Mouse (Mus musculus) liver, adult 2 months (tissue): ENCODE results near the gene Ar. TPM values are rescaled to one million over a fixed set of nuclear protein-coding genes. Genes with fewer than 3 reads are reported as not detected.

ENCODE experiments used
- DNase-seq: peaks from one replicate; pipeline ENCODE4 v3.0.0-alpha.2; 2011; ENCODE audit warnings: low read depth, low spot score; ENCODE audit errors: extremely low read depth
- H3K27ac ChIP-seq: fragments of 200-500 bp; replicated peaks from 2 replicates; pipeline ENCODE4 v1.5.1; 2012; ENCODE audit warnings: low read depth, mild to moderate bottlenecking, control low read depth, inconsistent platforms, low read length; ENCODE audit not compliant: insufficient read depth
- H3K27me3 ChIP-seq: fragments of 200-500 bp; 2 replicates; pipeline ENCODE4 v1.6.1; 2012; ENCODE audit warnings: mild to moderate bottlenecking, moderate library complexity, low read length, inconsistent platforms; ENCODE audit not compliant: control insufficient read depth, insufficient read depth
- H3K36me3 ChIP-seq: fragments of 200-500 bp; 2 replicates; pipeline ENCODE4 v1.6.1; 2012; ENCODE audit warnings: low read length, inconsistent platforms; ENCODE audit not compliant: control insufficient read depth, insufficient read depth
- H3K4me1 ChIP-seq: fragments of 200-500 bp; 2 replicates; pipeline ENCODE4 v1.6.1; 2011; ENCODE audit warnings: low read length; ENCODE audit not compliant: control insufficient read depth, insufficient read depth
- H3K4me3 ChIP-seq: fragments of 200-500 bp; 2 replicates; pipeline ENCODE4 v1.5.1; 2011; ENCODE audit warnings: low read depth, mild to moderate bottlenecking, control low read depth, low read length, moderate library complexity; ENCODE audit not compliant: insufficient read depth
- H3K79me2 ChIP-seq: fragments of 200-500 bp; 2 replicates; pipeline ENCODE4 v1.6.1; 2012; ENCODE audit warnings: inconsistent platforms, mild to moderate bottlenecking, low read length, moderate library complexity; ENCODE audit not compliant: control insufficient read depth, insufficient read depth
- H3K9ac ChIP-seq: fragments of 200-500 bp; 2 replicates; pipeline ENCODE4 v1.6.1; 2012; ENCODE audit warnings: low read depth, mild to moderate bottlenecking, control low read depth, inconsistent platforms, low read length
- CTCF ChIP-seq: fragments of 200-500 bp; IDR thresholded peaks from 2 replicates; pipeline ENCODE4 v1.5.1; 2011; ENCODE audit warnings: low read depth, low read length, control low read depth
- POLR2A ChIP-seq: fragments of 200-500 bp; IDR thresholded peaks from 2 replicates; pipeline ENCODE4 v1.6.1; 2011; ENCODE audit warnings: low read length, control low read depth; ENCODE audit not compliant: insufficient read depth; ENCODE audit errors: extremely low read depth
- WGBS: fragments of 180-500 bp; shearing (Covaris S2); methylation state at CpG from one replicate; pipeline ENCODE4 v1.1.7; 2018; 5-methylcytosine and 5-hydroxymethylcytosine counted together
- polyA plus RNA-seq: library from polyadenylated mRNA; depleted of rRNA; stranded (reverse); fragments of >200 nt; gene quantifications from 2 replicates; pipeline ENCODE4 v1.2.3, GENCODE M21; 2012
- total RNA-seq: library from RNA; depleted of rRNA; stranded (reverse); fragments of >200 nt; gene quantifications from 2 replicates; pipeline ENCODE4 v1.2.3, GENCODE M21; 2014

The Ar gene
- total and polyA plus RNA-seq, 2 experiments = 0.38 to 1.7 TPM

- H3K9ac ChIP-seq = no peak overlapping the region
- peak; percentile 61 for DNase-seq
- H3K4me3 ChIP-seq = no peak overlapping the region
- H3K79me2 ChIP-seq = no peaks in the 10 kb centered on the region
- no peaks in the 10 kb centered on the region for H3K4me1 ChIP-seq
- 76% methylated on average over 4 of the region's 4 CpGs for WGBS
- no peaks in the 10 kb centered on the region for H3K27me3 ChIP-seq
- TF ChIP-seq CTCF (no peak), POLR2A (no peak)
- no peaks in the 10 kb centered on the region for H3K36me3 ChIP-seq
- H3K27ac ChIP-seq = no peak overlapping the region
These were observed 58.6 kb downstream of the Ar start for GRCm38 (mm10) chrX:98207166-98207565.

- H3K4me1 ChIP-seq = no peaks in the 10 kb centered on the region; the same call in 1 of the 2 replicates
- peak; percentile 58 for DNase-seq
- TF ChIP-seq CTCF = no peak
- TF ChIP-seq POLR2A = no peak
- no peaks in the 10 kb centered on the region for H3K79me2 ChIP-seq
- H3K9ac ChIP-seq = no peak overlapping the region
- H3K27ac ChIP-seq = no peak overlapping the region
- WGBS = 17% methylated on average over 1 of the region's 1 CpGs
- H3K27me3 ChIP-seq = no peaks in the 10 kb centered on the region
- H3K4me3 ChIP-seq = no peak overlapping the region
- H3K36me3 ChIP-seq = no peaks in the 10 kb centered on the region
These were observed 67.5 kb downstream of the Ar start for GRCm38 (mm10) chrX:98216103-98216502.

- Histone ChIP-seq H3K79me2 (no peaks in the 10 kb centered on the region), H3K36me3 (no peaks in the 10 kb centered on the region), H3K9ac (no peak overlapping the region), H3K4me3 (no peak overlapping the region), H3K27me3 (no peaks in the 10 kb centered on the region), H3K27ac (no peak overlapping the region), H3K4me1 (no peaks in the 10 kb centered on the region)
- 24% methylated on average over 4 of the region's 4 CpGs for WGBS
- TF ChIP-seq POLR2A (no peak), CTCF (no peak)
- DNase-seq = peak; percentile 92
These were observed 90.4 kb downstream of the Ar start for GRCm38 (mm10) chrX:98239011-98239410.

- H3K27me3 ChIP-seq = no peaks in the 10 kb centered on the region
- H3K4me3 ChIP-seq = no peak overlapping the region
- no peaks in the 10 kb centered on the region for H3K36me3 ChIP-seq
- no peak for TF ChIP-seq POLR2A
- no peak for TF ChIP-seq CTCF
- H3K9ac ChIP-seq = no peak overlapping the region
- no peaks in the 10 kb centered on the region for H3K4me1 ChIP-seq
- H3K27ac ChIP-seq = no peak overlapping the region
- no peak for DNase-seq
- 77% methylated on average over 2 of the region's 2 CpGs for WGBS
- no peaks in the 10 kb centered on the region for H3K79me2 ChIP-seq
These were observed 96.5 kb downstream of the Ar start for GRCm38 (mm10) chrX:98245108-98245507.

DNA sequence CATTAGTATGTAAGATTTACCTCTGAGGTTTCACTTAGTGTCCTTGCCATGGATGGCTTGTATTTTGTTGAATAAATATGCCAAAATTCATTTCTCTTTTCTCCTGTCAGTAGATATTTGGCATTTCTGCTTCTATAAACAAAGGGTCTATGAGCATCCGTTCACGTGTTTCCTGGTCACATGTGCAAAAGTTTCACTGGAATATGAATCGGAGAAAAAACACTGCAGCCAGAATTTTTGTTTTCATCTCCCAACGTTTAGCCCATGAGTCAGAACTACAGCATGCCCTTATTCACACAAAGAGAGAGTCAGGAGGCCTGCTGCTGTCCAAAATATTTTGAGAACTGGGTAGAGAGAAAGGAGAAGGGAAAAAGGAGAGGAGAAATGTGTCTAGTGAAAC is 99.8 kb downstream of the Ar start:
- Histone ChIP-seq H3K79me2 (no peaks in the 10 kb centered on the region), H3K9ac (no peak overlapping the region), H3K27ac (no peak overlapping the region), H3K4me1 (no peaks in the 10 kb centered on the region), H3K27me3 (no peaks in the 10 kb centered on the region), H3K36me3 (no peaks in the 10 kb centered on the region), H3K4me3 (no peak overlapping the region)
- 71% methylated on average over 4 of the region's 4 CpGs for WGBS
- DNase-seq = no peak
- TF ChIP-seq POLR2A = no peak
- no peak for TF ChIP-seq CTCF

DNA sequence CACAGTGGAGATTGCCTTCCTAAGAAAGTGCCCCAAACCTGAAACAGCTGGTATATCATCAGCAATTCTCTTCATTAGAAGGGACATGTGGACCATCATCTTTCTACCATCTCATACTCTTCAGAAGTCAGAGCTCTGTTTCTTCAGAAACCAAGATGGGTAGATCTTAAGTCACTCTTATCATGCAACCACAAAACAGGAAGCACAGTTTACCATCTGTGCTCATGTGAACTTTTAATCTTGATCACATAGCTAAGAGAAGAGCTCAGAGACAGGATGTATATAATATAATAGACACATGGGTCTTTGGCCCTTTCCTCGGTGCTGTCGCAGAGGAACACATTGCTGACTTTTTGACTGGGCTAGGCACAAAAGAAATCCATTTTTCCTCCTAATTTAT is 111.1 kb downstream of the Ar start:
- no peak overlapping the region for H3K9ac ChIP-seq
- TF ChIP-seq CTCF (no peak), POLR2A (no peak)
- no peak overlapping the region for H3K27ac ChIP-seq
- DNase-seq = no peak
- no peaks in the 10 kb centered on the region for H3K79me2 ChIP-seq
- no peaks in the 10 kb centered on the region for H3K36me3 ChIP-seq
- no peak overlapping the region for H3K4me3 ChIP-seq
- H3K4me1 ChIP-seq = no peaks in the 10 kb centered on the region
- no peaks in the 10 kb centered on the region for H3K27me3 ChIP-seq
- WGBS = 76% methylated on average over 2 of the region's 2 CpGs
